Mouse (Mus musculus) myocyte (in vitro differentiated cells): Measurements from ENCODE around the gene Zdhhc1.

Experiments used
- CEBPB ChIP-seq: IDR thresholded peaks from 2 replicates; pipeline ENCODE4 v1.6.1; 2011; ENCODE audit warnings: mild to moderate bottlenecking, moderate library complexity; ENCODE audit not compliant: poor library complexity, insufficient read depth, severe bottlenecking
- E2F4 ChIP-seq: IDR thresholded peaks from one replicate; pipeline ENCODE4 v1.6.1; 2011; ENCODE audit warnings: mild to moderate bottlenecking, control low read depth, moderate library complexity; ENCODE audit not compliant: insufficient read depth
- MAX ChIP-seq: IDR thresholded peaks from one replicate; pipeline ENCODE4 v1.6.1; 2011; ENCODE audit warnings: low read depth, mild to moderate bottlenecking, control low read depth
- MYOG ChIP-seq, 3 experiments: IDR thresholded peaks; one replicate each; pipeline ENCODE4 v1.6.1; 2011; ENCODE audit warnings: control low read depth in 2 of 3, low read depth in 2 of 3, mild to moderate bottlenecking in 2 of 3; ENCODE audit not compliant: insufficient read length in 2 of 3, control insufficient read depth in 1 of 3, insufficient read depth in 1 of 3
- POLR2A ChIP-seq: IDR thresholded peaks from one replicate; pipeline ENCODE4 v1.6.1; 2011; ENCODE audit warnings: low read depth, mild to moderate bottlenecking, control low read depth, moderate library complexity; ENCODE audit not compliant: insufficient read length
- TCF12 ChIP-seq: IDR thresholded peaks from one replicate; pipeline ENCODE4 v1.6.1; 2011; ENCODE audit warnings: mild to moderate bottlenecking, control low read depth; ENCODE audit not compliant: poor library complexity, insufficient read depth, severe bottlenecking
- USF1 ChIP-seq: IDR thresholded peaks from one replicate; pipeline ENCODE4 v1.6.1; 2011; ENCODE audit warnings: low read depth, mild to moderate bottlenecking, control low read depth, moderate library complexity

DNA sequence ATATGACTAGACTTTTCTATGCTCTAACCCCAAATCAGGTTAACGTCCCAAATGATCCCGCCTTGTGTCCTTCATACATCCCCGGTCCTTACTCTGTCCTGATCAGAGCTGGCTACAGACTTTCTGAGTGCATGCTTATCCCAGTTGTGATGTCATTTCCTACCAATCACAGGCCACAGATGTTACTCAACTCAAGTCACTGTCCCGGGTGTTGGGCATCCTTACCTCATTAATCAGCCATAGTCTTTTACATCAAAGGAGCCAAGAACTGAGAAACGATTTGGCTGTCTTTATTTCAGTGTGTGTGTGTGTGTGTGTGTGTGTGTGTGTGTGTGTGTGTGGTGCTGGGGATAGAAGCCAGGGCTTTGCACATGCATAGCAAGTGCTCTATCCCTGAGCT, 42.6 kb downstream of the Zdhhc1 start:
- TF ChIP-seq MYOG (IDR thresholded peaks at IDR 0.05; ENCODE audit: control insufficient read depth in 1 of 3, insufficient read depth in 1 of 3, insufficient read length in 2 of 3, low read depth in 2 of 3): no peak
- no peak for TF ChIP-seq POLR2A
- TF ChIP-seq TCF12: no peak
- no peak for TF ChIP-seq MAX
- TF ChIP-seq E2F4: no peak
- no peak for TF ChIP-seq USF1
- 0 out of 2 replicates have a peak, but pooled peaks have one; percentile 36 for TF ChIP-seq CEBPB
